Mouse (Mus musculus) liver, adult 2 months (tissue): ENCODE results near the gene L3mbtl4.

Experiments
- CTCF ChIP-seq: fragments of 200-500 bp; IDR thresholded peaks from 2 replicates; pipeline ENCODE4 v1.5.1; 2011; ENCODE audit warnings: low read depth, low read length, control low read depth
- POLR2A ChIP-seq: fragments of 200-500 bp; IDR thresholded peaks from 2 replicates; pipeline ENCODE4 v1.6.1; 2011; ENCODE audit warnings: low read length, control low read depth; ENCODE audit not compliant: insufficient read depth; ENCODE audit errors: extremely low read depth

DNA sequence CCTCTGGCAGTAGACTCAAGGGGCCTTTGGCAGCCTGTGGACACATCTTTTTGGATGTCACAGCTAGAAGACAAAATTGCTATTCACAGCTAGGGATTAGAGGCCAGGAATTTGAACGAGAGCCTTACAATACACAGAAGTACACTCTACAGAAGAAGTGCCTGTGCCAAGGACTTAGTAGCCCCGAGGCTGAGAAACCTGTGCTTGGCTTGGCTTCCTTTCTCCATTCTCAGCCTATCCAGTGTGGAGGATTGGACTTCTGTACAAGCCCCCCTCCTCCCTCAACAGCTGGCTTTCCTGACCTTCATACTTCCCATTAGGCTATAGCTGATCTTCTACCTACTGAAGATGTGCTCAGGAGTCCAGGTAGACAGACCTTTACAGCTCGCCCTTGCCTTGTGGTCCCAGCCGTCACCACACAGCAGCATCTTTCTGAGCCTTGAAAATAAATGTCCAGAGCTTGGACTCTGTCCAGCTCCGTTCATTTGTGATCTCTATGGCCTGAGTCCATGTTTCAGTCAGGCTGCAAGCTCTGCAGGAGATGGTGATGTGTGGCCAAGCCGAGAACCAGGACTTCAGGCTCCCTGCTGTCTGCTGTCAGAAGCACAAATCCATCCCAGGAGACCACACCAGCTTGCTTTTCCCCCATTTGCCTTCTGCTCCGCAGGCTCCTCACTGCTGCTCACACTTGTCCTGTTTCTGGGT lies 497.6 kb downstream of the L3mbtl4 start:
- TF ChIP-seq CTCF (no peak), POLR2A (no peak)
